Mouse (Mus musculus): ENCODE measurements around the gene Slc9a8.
"Not testable (repeated sequence)": the region's sequence is repeated elsewhere in the genome, so short reads cannot be mapped to it uniquely, and the experiment has no call there.

Gene Slc9a8

GRCm38 (mm10) chr2:167421330-167422149 lies at the start of gene Slc9a8:
TSS of gene Slc9a8 (plus strand) at chr2:167421712.
- DNase-seq (ENCODE audit: low read depth, low spot score), result peak; percentile 90

- no peak for DNase-seq (ENCODE audit: low read depth, low spot score)
These were observed 48.2 kb upstream of the Slc9a8 start for GRCm38 (mm10) chr2:167373266-167373665.

DNA sequence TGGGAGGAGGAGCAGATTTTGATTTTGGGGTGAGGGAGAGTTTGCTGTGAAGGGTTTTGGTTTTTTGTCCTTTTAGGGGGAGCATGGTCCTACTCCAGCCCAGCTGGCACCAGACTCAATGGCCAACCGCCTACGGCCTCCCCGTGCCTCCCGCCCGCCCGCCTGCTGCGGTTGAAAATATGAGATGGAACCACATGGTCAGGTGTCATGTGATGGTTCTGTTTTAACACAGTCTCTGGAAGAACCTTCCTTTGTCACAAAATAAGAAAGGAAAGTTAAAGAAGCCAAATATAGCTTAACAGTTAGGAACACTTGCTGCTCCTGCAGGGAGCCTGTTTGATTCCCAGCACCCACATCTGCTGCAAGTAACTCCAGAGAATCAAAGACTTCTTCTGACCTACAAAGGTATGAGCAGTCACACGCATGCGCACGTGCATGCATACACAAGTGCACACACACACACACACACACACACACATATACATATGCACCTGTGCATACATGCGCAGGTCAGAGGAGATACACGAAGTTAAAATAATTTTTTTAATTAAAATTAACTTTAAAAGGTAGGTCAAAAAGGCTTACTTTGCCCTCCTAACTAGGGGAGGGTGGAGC lies 47.2 kb upstream of the Slc9a8 start:
- DNase-seq (ENCODE audit: low read depth, low spot score), result no peak

GRCm38 (mm10) chr2:167375135-167375534 lies 46.4 kb upstream of the Slc9a8 start:
- DNase-seq (ENCODE audit: low read depth, low spot score), result peak; percentile 41

DNA sequence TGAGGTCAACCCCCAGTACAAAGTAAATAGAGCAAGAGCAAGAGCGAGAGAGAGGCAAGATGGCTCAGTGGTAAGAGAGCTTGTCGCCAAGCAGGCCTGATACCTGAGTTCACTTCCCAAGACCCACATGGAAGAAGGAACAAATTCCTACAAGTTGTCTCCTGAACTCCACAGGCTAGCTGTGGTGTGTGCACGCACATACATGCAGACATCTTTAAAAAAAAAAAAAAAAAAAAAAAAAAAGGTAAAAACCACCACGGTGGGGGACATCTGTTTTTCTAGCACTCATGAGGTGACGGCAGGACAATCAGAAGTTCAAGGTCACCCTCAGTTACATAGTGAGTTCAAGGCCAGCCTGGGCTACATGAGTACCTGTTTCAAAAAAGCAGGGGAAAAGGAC lies 45.8 kb upstream of the Slc9a8 start:
- DNase-seq (ENCODE audit: low read depth, low spot score), result no peak

DNA sequence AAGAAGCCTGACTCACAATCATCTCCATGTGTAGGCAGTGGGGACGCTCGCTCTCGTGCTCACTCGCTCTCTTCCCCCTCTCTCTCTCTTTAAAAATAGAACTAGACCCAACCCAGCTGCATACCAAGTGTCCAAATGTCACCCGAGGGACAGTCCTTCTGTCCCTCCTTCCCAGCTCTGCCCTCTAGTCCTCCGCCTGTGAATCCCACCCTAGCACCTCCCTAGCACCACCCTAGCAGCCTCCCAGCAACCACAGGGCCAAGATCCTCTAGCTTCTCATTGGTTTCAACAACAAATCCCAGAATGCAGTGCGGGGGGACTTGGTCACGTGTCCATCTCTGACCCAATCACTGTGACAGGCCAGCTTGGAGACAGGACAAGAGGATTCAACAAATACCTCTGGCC lies 45.4 kb upstream of the Slc9a8 start:
- no peak for DNase-seq (ENCODE audit: low read depth, low spot score)

- no peak for DNase-seq (ENCODE audit: low read depth, low spot score)
These were observed 43.8 kb upstream of the Slc9a8 start for GRCm38 (mm10) chr2:167377697-167378096.

DNA sequence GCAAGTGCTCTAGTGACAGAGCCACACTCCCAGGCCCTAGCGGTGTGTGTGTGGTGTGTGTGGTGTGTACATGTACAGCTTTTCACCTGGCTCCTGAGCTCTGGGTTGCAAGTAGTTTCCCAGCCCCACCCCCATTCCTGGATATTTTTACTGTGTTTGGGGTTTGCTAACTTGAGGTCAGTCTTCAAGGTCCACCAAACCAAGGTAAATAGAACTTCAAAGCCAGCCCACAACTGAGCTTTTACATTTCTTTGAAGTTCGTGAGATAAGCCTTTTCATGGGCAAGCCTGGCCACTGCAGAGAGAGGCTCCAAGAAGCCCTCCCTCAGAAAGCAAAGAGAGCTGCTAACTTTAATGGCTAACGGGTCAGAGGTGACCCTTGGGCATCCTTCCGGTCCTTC lies 42.5 kb upstream of the Slc9a8 start:
- no peak for DNase-seq (ENCODE audit: low read depth, low spot score)

- no peak for DNase-seq (ENCODE audit: low read depth, low spot score)
These were observed 40.8 kb upstream of the Slc9a8 start for GRCm38 (mm10) chr2:167380615-167381285.

DNA sequence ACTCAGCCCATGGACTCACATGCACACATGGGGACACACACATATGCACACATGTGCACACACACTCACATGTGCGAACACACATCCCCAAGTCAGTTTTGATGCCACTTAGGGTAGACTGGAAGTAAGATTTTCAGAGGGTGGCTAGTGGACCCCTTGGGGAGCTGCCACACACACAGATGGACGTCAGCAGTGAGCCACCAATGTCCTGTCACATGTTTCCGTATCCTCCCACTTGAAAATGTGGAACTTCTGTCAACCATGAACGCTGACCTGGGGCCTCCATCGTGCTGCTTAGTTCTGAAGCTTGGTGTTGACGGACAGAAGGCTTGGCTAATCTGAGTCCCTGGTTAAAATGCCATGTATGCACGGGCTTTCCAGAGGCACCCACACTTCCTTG lies 39.9 kb upstream of the Slc9a8 start:
- DNase-seq (ENCODE audit: low read depth, low spot score), result no peak

DNA sequence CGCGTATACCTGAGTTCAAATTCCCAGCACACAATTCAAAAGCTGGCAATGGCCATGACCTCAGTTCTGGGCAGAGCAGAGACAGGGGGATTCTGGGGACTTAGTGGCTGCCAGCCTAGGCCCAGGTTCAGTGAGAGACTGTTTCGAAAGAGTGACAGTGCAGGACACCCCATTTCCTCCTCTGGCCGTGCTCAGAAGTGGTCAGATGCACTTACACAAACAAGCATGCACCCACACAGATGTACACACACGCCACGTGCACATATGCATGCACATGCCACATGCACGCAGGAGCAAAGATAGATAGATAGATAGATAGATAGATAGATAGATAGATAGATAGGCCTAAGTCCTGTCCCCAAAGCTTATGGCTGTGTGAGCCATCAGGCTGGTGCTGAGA lies 39.1 kb upstream of the Slc9a8 start:
- DNase-seq (ENCODE audit: low read depth, low spot score), result no peak

DNA sequence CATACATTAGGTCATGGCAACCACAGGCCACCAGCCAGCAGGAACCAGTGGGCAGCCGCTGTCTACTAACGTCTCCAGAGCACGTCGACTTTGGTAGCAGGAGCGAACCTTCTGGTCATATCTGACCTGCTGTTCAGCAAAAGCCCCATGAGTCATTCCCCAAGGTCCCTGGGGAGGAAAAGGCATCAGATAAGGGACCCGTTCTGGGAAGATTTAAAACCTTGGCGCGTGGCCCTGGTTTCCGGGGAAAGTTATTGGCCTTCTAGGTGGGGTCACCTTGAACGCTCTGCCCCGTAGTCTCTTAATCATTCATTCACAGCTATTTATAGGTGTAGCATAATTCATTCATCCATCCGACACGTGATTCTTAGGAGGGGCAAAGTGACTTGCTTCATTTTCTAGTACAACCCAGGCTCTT lies 37.8 kb upstream of the Slc9a8 start:
- DNase-seq (ENCODE audit: low read depth, low spot score), result no peak

DNA sequence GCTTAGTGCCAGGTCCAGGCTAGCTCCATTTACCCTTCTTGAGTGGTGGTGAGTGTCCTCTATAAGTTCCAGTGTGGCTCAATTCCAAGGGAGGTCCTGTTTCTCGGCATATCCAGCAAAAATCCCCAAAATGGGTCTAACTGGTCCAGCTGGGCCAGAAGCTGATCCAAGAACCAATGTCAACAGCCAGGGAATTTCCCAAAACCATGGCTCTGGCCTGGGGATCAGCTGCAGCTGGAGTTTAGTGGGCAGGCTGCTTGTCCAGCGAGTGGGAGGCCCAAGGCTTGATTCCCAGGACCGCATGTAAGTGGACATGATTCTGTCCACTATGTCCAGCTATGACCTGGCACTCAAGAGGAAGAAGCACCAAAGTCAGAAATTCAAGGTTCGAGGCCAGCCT lies 35.1 kb upstream of the Slc9a8 start:
- no peak for DNase-seq (ENCODE audit: low read depth, low spot score)

DNA sequence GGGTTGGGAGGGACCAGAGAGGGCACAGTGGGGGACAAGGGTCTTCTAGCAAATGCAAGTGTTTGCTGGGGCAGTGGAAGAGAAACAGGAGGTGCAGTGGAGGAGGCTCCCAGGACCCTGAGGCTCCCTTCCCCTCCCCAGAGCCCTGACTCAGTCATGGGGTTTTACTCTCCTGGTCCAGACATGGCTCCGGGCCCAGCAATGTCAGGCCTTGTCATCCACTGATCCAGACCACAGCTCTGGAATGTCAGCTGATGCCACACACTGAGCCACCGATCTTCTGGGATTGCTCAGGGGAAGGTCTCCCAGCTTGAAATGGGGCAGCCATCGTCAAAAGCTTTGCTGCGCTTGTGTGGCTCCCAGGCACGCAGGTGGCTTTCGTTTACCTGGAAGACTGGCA lies 34.5 kb upstream of the Slc9a8 start:
- no peak for DNase-seq (ENCODE audit: low read depth, low spot score)

GRCm38 (mm10) chr2:167394426-167394825 lies 27.1 kb upstream of the Slc9a8 start:
- DNase-seq (ENCODE audit: low read depth, low spot score), result no peak

DNA sequence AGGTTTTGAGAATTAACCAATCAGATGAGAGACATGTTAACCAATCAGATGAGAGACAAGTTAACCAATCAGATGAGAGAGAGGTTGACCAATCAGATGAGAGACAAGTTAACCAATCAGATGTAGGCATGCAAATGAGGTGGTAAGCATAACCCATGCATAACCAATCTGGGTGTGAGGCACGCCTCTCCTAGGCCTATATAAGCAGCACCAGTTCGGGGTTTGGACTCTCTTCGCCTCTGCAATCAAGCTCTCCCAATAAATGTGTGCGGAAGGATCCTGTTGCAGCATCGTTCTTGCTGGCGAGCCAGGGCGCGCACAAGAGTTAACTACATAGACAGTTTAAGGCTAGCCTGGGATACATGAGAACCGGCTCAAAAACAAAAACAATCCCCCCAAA lies 25.1 kb upstream of the Slc9a8 start:
- not testable (repeated sequence) for DNase-seq (ENCODE audit: low read depth, low spot score)

DNA sequence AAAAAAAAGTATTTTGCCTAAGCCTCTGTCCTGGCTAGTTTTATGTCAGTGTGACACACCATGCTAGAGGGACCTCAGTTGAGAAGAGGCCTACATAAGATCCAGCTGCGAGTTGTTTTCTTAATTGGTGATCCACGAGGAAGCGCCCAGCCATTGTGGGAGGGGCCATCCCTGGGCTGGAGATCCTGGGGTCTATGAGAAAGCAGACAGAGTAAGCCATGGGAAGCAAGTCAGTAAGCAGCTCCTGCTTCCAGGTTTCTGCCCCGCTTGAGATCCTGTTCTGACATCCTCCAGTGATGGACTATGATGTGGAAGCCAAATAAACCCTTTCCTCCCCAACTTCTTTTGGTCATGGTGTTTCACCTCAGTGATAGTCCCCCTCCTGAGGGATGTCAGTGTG lies 22.5 kb upstream of the Slc9a8 start:
- no peak for DNase-seq (ENCODE audit: low read depth, low spot score)

DNA sequence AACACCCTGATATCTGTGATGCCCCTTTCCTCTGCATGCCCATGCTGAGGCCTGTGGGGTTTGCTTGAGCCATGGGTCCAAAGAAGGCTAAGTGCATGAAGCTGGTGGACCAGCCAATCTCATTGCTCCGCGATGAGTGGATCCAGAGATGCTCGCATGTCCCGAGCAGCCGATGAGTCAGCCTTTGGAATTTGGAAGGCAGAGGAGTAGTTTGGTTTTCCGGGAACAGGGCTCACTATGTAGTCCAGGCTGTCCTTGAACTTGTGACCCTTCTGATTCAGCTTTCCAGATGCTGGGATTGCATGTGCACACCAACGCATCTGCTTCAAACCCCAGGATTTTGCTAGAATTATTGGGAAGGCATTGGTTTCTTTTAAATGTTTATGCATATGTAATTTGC lies 21.9 kb upstream of the Slc9a8 start:
- DNase-seq (ENCODE audit: low read depth, low spot score), result no peak

- DNase-seq (ENCODE audit: low read depth, low spot score), result no peak
These were observed 18.4 kb upstream of the Slc9a8 start for GRCm38 (mm10) chr2:167403085-167403484.

- DNase-seq (ENCODE audit: low read depth, low spot score), result no peak
These were observed 16.2 kb upstream of the Slc9a8 start for GRCm38 (mm10) chr2:167405101-167405880.

DNA sequence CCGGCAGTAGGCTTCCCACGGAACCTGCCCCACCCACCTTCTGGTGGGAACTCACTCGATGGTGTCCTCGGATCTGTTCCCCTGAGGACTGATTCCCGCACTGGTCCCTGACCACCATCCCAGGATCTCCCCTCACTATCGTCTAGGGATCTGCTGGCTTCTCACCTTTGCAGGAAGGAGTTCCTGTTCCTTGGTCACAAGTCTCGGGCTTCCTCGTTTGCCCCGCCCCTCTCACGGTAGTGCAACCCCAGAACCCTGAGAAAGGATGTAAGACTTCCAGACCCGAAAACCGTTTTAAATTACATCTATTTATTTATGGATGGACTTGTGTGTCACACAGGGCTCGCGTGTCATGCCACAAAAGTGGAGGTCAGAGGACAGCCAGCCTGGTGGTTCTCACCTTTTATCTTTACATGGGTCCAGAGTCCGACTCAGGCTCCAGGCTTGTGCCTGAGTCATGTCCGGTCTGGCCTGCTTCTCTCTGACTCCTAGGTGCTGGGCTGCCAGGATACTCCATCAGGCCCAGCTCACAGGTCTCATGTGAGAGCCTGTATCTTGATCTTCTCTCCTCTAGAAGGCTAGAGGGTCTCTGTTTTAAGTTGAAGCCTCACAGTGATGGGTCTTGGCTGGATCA lies 14.1 kb upstream of the Slc9a8 start:
- no peak for DNase-seq (ENCODE audit: low read depth, low spot score)
